Mouse (Mus musculus): Measurements from ENCODE around the gene Fndc3b. TPM values are rescaled to one million over a fixed set of nuclear protein-coding genes. Genes with fewer than 3 reads are reported as not detected.

Gene Fndc3b
- polyA plus RNA-seq, 1 experiment from 2014 or later: 14.9 TPM

DNA sequence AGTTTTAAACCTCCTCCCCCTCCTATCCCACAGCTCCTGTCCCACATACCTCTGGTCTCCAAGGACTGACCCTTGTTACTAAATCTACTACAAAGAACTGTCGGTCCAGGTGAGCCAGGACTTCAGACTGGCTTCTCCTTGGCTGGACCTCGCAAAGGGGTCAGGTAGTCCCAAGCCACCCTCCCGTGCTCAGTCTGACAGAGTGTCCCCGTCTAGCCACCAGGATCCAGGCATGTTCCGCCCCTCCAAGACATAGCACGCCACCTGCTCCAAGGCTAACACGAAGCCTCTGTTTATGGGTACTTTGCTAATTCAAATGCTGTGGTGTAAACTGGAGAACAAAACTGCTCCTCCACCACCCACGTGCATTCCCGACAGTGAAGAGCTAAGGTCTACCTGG, 6.5 kb downstream of the Fndc3b start:
- Histone ChIP-seq H3K4me1 (ENCODE audit: insufficient read depth) (peaks cover 25% of the 10 kb centered on the region), H3K4me3 (ENCODE audit: low read depth, low read length) (no peak overlapping the region), H3K9ac (replicated peaks) (0 out of 2 replicates have a peak overlapping the region, but pooled peaks have one; percentile 21), H3K9me3 (ENCODE audit: low read length) (no peaks in the 10 kb centered on the region), H3K27ac (ENCODE audit: low read depth) (peak overlapping the region; percentile 66), H3K36me3 (replicated peaks; ENCODE audit: insufficient read depth, low read length) (0 out of 2 replicates have a peak, but pooled peaks cover 2% of the 10 kb centered on the region), H3K4me2 (ENCODE audit: low read depth, low read length) (peak overlapping the region; percentile 54; the same call in 1 of the 2 replicates), H3K27me3 (ENCODE audit: insufficient read depth, low read length) (no peaks in the 10 kb centered on the region)
- WGBS (ENCODE audit: insufficient replicate concordance): 67% methylated on average over 9 of the region's 9 CpGs
- DNase-seq (no peak), ATAC-seq (no peak)
- no peak for TF ChIP-seq EP300 (IDR thresholded peaks at IDR 0.05; ENCODE audit: low read depth)
- no peak for TF ChIP-seq CTCF (IDR thresholded peaks at IDR 0.05; ENCODE audit: low read depth)

DNA sequence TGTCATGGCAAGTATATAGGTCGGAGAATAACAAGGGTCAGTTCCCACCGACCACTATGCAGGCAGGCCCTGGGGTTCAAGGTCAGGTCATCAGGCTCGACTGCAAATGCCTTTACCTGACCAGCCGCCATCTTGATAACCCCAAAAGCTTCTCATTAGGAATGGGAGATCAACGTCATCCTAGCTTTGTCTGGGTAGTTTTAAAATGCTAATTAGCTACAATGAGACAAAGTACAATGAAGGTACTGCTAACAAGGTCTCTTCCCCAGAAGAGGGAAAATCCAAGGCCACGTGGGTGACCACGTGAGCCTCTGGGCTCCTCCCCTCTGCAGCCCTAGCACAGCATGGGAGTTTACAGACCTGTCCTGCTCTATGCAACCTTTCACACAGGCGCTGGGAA, 7.6 kb downstream of the Fndc3b start:
- DNase-seq: no peak
- 69% methylated on average over 8 of the region's 8 CpGs for WGBS (ENCODE audit: insufficient replicate concordance)
- H3K9ac ChIP-seq (replicated peaks): no peak overlapping the region
- TF ChIP-seq EP300 (IDR thresholded peaks at IDR 0.05; ENCODE audit: low read depth) (no peak), CTCF (IDR thresholded peaks at IDR 0.05; ENCODE audit: low read depth) (no peak)
- H3K4me2 ChIP-seq (ENCODE audit: low read depth, low read length): no peak overlapping the region
- H3K9me3 ChIP-seq (ENCODE audit: low read length): no peaks in the 10 kb centered on the region
- H3K4me1 ChIP-seq (ENCODE audit: insufficient read depth): peaks cover 25% of the 10 kb centered on the region
- no peak overlapping the region; the same call in 1 of the 2 replicates for H3K27ac ChIP-seq (ENCODE audit: low read depth)
- no peaks in the 10 kb centered on the region for H3K27me3 ChIP-seq (ENCODE audit: insufficient read depth, low read length)
- H3K4me3 ChIP-seq (ENCODE audit: low read depth, low read length): no peak overlapping the region
- ATAC-seq: peak; percentile 35; the same call in 1 of the 2 replicates
- H3K36me3 ChIP-seq (replicated peaks; ENCODE audit: insufficient read depth, low read length): 0 out of 2 replicates have a peak, but pooled peaks cover 2% of the 10 kb centered on the region

DNA sequence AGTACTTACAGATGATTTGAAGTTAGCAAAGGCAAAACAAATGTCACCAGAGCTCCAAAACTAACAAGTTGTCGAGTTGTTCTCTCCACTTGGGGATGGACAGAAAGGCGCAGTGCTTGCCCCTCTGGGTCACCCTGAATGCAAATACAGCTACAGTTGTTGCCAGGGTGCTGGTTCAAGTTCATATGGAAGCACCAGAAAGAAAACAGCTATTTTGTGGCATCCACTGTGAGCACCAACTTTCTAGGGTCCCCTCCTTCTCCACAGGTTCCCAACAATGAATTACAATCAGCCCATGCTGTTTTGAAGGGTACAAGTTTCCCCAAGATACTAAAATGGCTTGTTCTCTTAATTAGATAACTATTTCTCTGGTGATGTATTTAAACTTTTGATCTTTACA, 8.0 kb downstream of the Fndc3b start:
- H3K36me3 ChIP-seq (replicated peaks; ENCODE audit: insufficient read depth, low read length): 0 out of 2 replicates have a peak, but pooled peaks cover 2% of the 10 kb centered on the region
- TF ChIP-seq EP300 (IDR thresholded peaks at IDR 0.05; ENCODE audit: low read depth) (no peak), CTCF (IDR thresholded peaks at IDR 0.05; ENCODE audit: low read depth) (no peak)
- no peak overlapping the region for H3K4me2 ChIP-seq (ENCODE audit: low read depth, low read length)
- no peaks in the 10 kb centered on the region for H3K9me3 ChIP-seq (ENCODE audit: low read length)
- 79% methylated on average over 2 of the region's 2 CpGs for WGBS (ENCODE audit: insufficient replicate concordance)
- peaks cover 25% of the 10 kb centered on the region for H3K4me1 ChIP-seq (ENCODE audit: insufficient read depth)
- H3K27ac ChIP-seq (ENCODE audit: low read depth): no peak overlapping the region
- no peak overlapping the region for H3K9ac ChIP-seq (replicated peaks)
- H3K27me3 ChIP-seq (ENCODE audit: insufficient read depth, low read length): no peaks in the 10 kb centered on the region
- ATAC-seq (no peak), DNase-seq (no peak)
- no peak overlapping the region for H3K4me3 ChIP-seq (ENCODE audit: low read depth, low read length)

DNA sequence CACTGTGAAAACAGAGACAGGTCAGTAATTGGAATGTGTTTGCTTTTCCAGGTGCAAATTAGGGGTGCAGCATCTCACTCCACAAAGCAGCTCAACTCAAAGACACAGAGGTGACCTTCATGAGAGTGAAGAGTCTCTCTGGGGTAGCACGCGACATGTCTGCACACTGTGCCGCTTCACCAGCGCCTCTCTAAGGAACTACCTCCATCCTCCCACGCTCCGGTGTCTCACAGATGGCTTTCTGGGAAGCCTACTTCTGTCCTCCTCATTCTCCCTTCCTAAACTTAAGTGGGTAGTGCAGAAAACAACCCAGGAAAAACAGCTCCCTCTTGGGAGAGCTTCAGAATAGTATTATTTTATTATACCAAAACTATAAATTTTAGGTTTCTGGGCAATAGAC, 12.4 kb downstream of the Fndc3b start:
- DNase-seq (no peak), ATAC-seq (no peak)
- no peak overlapping the region for H3K9ac ChIP-seq (replicated peaks)
- no peaks in the 10 kb centered on the region for H3K27me3 ChIP-seq (ENCODE audit: insufficient read depth, low read length)
- no peaks in the 10 kb centered on the region for H3K36me3 ChIP-seq (replicated peaks; ENCODE audit: insufficient read depth, low read length)
- peaks cover 24% of the 10 kb centered on the region for H3K4me1 ChIP-seq (ENCODE audit: insufficient read depth)
- no peak overlapping the region for H3K27ac ChIP-seq (ENCODE audit: low read depth)
- 92% methylated on average over 6 of the region's 6 CpGs for WGBS (ENCODE audit: insufficient replicate concordance)
- H3K9me3 ChIP-seq (ENCODE audit: low read length): no peaks in the 10 kb centered on the region
- H3K4me2 ChIP-seq (ENCODE audit: low read depth, low read length): no peak overlapping the region
- H3K4me3 ChIP-seq (ENCODE audit: low read depth, low read length): no peak overlapping the region
- TF ChIP-seq CTCF (IDR thresholded peaks at IDR 0.05; ENCODE audit: low read depth): no peak
- no peak for TF ChIP-seq EP300 (IDR thresholded peaks at IDR 0.05; ENCODE audit: low read depth)

DNA sequence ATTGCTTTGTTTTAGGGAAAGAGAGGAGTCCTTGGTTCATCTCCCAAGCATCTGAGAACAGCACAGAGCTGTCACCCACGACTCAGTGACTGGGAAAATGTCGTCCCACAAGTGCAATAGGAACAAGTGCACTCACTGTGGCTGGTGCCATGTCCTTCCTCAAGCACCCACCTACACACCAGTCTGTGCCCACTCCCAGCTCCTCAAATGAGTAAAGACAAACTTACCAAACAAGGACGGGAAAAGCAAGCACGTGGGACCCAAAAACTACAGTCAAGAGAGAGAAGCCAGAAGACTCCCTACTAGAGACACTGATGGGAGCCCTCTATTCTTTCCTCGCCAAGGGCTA, 14.7 kb downstream of the Fndc3b start:
- Histone ChIP-seq H3K27me3 (ENCODE audit: insufficient read depth, low read length) (no peaks in the 10 kb centered on the region), H3K4me1 (ENCODE audit: insufficient read depth) (peaks cover 40% of the 10 kb centered on the region), H3K27ac (ENCODE audit: low read depth) (no peak overlapping the region), H3K4me2 (ENCODE audit: low read depth, low read length) (no peak overlapping the region), H3K36me3 (replicated peaks; ENCODE audit: insufficient read depth, low read length) (no peaks in the 10 kb centered on the region), H3K9me3 (ENCODE audit: low read length) (no peaks in the 10 kb centered on the region), H3K9ac (replicated peaks) (no peak overlapping the region), H3K4me3 (ENCODE audit: low read depth, low read length) (no peak overlapping the region)
- DNase-seq (no peak), ATAC-seq (no peak)
- whole genome bisulfite sequencing (ENCODE audit: insufficient replicate concordance): 61% methylated on average over 5 of the region's 5 CpGs
- TF ChIP-seq EP300 (IDR thresholded peaks at IDR 0.05; ENCODE audit: low read depth) (no peak), CTCF (IDR thresholded peaks at IDR 0.05; ENCODE audit: low read depth) (no peak)

- no peak overlapping the region for H3K27ac ChIP-seq (ENCODE audit: low read depth)
- H3K4me3 ChIP-seq (ENCODE audit: low read depth, low read length): no peak overlapping the region
- 59% methylated on average over 16 of the region's 16 CpGs for WGBS (ENCODE audit: insufficient replicate concordance)
- peaks cover 44% of the 10 kb centered on the region for H3K4me1 ChIP-seq (ENCODE audit: insufficient read depth)
- no peaks in the 10 kb centered on the region for H3K36me3 ChIP-seq (replicated peaks; ENCODE audit: insufficient read depth, low read length)
- H3K9me3 ChIP-seq (ENCODE audit: low read length): no peaks in the 10 kb centered on the region
- no peak overlapping the region for H3K4me2 ChIP-seq (ENCODE audit: low read depth, low read length)
- no peaks in the 10 kb centered on the region for H3K27me3 ChIP-seq (ENCODE audit: insufficient read depth, low read length)
- no peak for ATAC-seq
- H3K9ac ChIP-seq (replicated peaks): no peak overlapping the region
- DNase-seq: no peak
- TF ChIP-seq CTCF (IDR thresholded peaks at IDR 0.05; ENCODE audit: low read depth) (no peak), EP300 (IDR thresholded peaks at IDR 0.05; ENCODE audit: low read depth) (no peak)
Observed at GRCm38 (mm10) chr3:27695612-27696448, 15.3 kb downstream of the Fndc3b start.

Data from liver, postnatal 0 days (tissue).